ENCODE assay signal across 7 mouse cellular contexts in the genomic region with DNA sequence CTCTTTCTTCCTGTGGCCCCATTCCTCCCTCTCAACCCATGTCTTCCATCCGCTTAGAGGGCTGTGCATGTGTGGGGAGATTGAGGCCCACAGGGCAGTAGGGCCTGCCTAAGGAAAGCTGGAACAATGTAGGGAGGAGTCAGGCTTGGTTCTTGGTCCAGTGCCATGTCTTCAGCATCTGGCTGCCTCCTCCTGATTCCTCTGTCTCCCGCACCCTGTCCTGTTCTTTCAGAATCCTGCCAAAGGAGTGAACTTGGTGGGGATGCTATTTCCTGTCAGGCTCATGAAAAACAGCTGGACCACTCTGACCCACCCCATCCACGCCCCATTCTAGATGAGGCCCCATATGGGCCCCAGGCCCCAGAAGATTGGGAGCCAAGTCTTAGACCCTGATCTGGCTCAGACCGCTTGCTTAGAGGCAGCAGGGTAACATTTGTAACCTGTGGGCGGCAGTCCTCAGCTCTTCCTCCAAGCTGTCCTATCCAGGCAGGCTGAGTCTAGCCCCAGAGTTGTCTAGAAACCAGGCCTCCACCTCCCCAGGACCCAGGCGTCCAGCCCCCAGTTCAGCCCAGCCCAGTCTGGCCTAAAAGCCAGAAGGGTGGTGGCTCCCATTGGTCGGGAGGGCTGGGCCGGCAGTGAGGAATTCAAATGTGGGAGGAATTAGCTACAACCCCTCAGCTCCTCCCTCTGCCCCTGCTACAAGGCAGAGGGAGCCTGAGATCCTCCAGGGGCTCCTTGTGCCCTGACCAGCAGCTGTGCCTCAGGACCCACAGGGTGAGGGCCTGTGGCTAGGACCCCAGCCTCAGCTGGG. TPM values are rescaled to one million over a fixed set of nuclear protein-coding genes. Genes with fewer than 3 reads are reported as not detected.
DNase-seq lines count a peak whose midpoint lies in the region; TF ChIP-seq lines count a peak whose summit lies in the region.

No protein-coding gene starts in this region.

- H3K4me1 ChIP-seq in embryonic fibroblast, embryonic 13.5 days (ENCODE audit: control insufficient read depth, insufficient read depth, low read length) = peaks cover 6% of the 10 kb centered on the region; the same call in 1 of the 2 replicates

- TF ChIP-seq POLR2A in embryonic fibroblast, embryonic 13.5 days (IDR thresholded peaks at IDR 0.05; ENCODE audit: low read depth, low read length) = peak; percentile 95

- intact Hi-C loops in heart, postnatal 36 days (cut with DNase I) = no loop called here

- peak overlapping the region; percentile 92 for H3K27ac ChIP-seq in embryonic fibroblast, embryonic 13.5 days (ENCODE audit: insufficient read depth, low read length)

- DNase-seq in adipocyte (ENCODE audit: low spot score) (peak; percentile 65), liver (peak; percentile 57)
- peak; percentile 72 to 73 for DNase-seq in heart, postnatal 36 days
- DNase-seq in ovary, postnatal 36 days (ENCODE audit: low spot score) = peak; percentile 57
- DNase-seq in spleen, adult 18-20 months = no peak
- DNase-seq in layer of hippocampus, postnatal 36 days = no peak

- H3K4me3 ChIP-seq in embryonic fibroblast, embryonic 13.5 days (ENCODE audit: insufficient read depth, low read length) = peak overlapping the region; percentile 66

- no peak for TF ChIP-seq CTCF in embryonic fibroblast, embryonic 13.5 days (IDR thresholded peaks at IDR 0.05; ENCODE audit: borderline replicate concordance, insufficient read depth, low read length)

RNA-seq across cellular contexts. Expression of a gene that starts 16.8 kb away (rescaled TPM):
- 0.54 and 0.95 TPM in 2 replicates for polyA plus RNA-seq in embryonic fibroblast, embryonic 13.5 days (2011; ENCODE audit: insufficient read length, low read depth, missing spikeins)
- total RNA-seq in heart, postnatal 36 days (2021) = not detected
- total RNA-seq in layer of hippocampus, postnatal 36 days (2021) = 1 to 10 TPM in 1 of 2 experiments, not detected in 1; 3.0 TPM

RNA-seq across cellular contexts. Expression of a gene that starts 27.6 kb away (rescaled TPM):
- not detected in 2 replicates for polyA plus RNA-seq in embryonic fibroblast, embryonic 13.5 days (2011; ENCODE audit: insufficient read length, low read depth, missing spikeins)
- 10 to 100 TPM; 51.8 to 74.3 TPM for total RNA-seq in heart, postnatal 36 days (2021)
- 100 to 1,000 TPM; 300 to 301 TPM for total RNA-seq in layer of hippocampus, postnatal 36 days (2021)

RNA-seq across cellular contexts. Expression of a gene that starts 46.0 kb away (rescaled TPM):
- polyA plus RNA-seq in embryonic fibroblast, embryonic 13.5 days (2011; ENCODE audit: insufficient read length, low read depth, missing spikeins) = 64.2 and 115 TPM in 2 replicates
- total RNA-seq in heart, postnatal 36 days (2021) = 10 to 100 TPM; 28.7 to 33.9 TPM
- total RNA-seq in layer of hippocampus, postnatal 36 days (2021) = 10 to 100 TPM; 20.1 to 20.8 TPM

Comparison
In these comparisons a context has a peak if more than half of its experiments do, and no peak if none do; other contexts are left out.
1. DNase-seq: peak in adipocyte (single experiment), heart, postnatal 36 days (2 of 2), liver (single experiment) and ovary, postnatal 36 days (single experiment); none in spleen, adult 18-20 months (0 of 2) and layer of hippocampus, postnatal 36 days (0 of 2).